Mouse (Mus musculus): ENCODE measurements at regions not wholly inside any gene's neighbourhood (a gene's known extent, or its start where the extent isn't known, plus 50 kb on each side); places are given as distances from the start of the nearest gene placed in this dataset.

- DNase-seq: no peak
Measured at GRCm38 (mm10) chr9:11729732-11730131, 825.2 kb upstream of the Cntn5 start.

DNA sequence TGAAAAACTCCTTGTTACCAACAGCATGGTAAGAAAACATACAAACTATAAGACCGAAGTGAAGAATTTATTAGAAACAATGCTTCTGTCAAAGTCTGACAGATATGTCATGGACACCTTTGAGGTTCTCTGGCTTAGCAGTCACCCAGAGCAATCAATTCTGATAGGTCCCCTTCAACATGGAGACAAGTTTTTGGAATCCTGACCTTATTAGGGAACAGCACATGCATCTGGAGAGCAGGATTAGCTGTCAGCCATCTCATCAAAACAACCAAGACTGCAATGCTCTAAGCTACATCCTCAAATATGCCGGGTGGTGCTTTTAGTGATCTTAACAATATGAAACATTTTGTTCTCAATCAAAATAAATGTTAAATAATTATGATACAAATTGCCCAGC is 817.2 kb upstream of the Cntn5 start:
- DNase-seq: no peak

DNA sequence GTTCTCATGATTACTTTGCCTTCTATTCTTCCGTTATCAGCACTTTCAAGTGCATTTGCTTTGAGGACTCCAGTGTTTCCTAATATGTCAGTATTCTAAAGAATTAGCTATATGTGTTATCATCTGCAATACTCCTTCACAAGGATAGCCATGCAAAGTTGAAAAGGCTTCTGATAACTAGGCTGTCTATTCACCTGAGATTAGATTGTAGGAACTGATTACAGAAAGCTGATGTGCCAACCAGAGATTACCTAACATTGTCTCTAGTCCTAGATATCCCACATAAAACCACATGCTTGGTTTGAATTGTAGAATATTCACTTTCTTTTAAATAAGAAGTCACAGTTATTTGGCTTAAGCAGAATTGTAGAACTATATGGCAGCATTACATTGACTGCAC is 800.1 kb upstream of the Cntn5 start:
- DNase-seq: no peak

DNA sequence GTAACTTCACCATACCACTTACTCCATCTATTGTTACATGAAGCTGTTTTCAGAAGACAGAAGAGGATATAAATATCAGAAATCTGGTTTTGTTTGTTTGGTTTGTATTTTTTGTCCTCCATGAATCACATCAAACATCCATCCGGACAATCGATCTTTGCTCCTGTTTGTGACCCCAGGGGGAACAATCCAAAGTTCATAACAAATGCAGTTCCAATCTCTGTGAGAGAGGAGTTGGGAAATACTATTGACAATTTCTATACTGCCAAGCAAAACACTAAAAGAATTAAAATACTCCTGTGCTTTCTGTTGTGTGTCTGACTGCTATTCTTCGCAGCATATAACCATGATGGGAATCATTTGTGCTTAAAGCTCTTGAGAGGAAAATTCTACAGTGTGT is 798.6 kb upstream of the Cntn5 start:
- no peak for DNase-seq

DNA sequence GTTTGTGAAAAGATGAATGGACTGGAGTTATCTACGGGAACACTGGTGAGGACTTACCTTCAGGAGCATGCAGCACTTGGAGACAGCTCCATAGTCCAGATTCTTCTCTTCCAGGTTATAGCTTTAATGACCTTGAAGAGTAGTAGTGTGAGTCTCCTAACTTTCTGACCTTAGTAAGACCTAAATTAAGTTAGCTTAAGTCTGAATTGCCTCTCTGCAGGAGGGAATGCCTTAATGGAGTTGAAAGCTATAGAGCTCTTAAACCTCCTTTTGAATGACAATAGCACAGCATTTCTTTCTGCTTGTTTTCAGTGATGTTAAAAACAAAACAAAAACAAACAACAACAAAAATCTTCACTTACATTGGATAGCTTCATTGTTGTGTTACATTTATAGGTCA is 788.9 kb upstream of the Cntn5 start:
- DNase-seq: no peak

- no peak for DNase-seq
Measured at GRCm38 (mm10) chr9:11687101-11687500, 782.5 kb upstream of the Cntn5 start.

GRCm38 (mm10) chr9:11671939-11672338 is 767.4 kb upstream of the Cntn5 start:
- DNase-seq: no peak

GRCm38 (mm10) chr9:11671243-11671642 is 766.7 kb upstream of the Cntn5 start:
- DNase-seq: no peak

GRCm38 (mm10) chr9:11629461-11629860 is 724.9 kb upstream of the Cntn5 start:
- DNase-seq: no peak

GRCm38 (mm10) chr9:11604381-11604780 is 699.8 kb upstream of the Cntn5 start:
- DNase-seq: no peak

DNA sequence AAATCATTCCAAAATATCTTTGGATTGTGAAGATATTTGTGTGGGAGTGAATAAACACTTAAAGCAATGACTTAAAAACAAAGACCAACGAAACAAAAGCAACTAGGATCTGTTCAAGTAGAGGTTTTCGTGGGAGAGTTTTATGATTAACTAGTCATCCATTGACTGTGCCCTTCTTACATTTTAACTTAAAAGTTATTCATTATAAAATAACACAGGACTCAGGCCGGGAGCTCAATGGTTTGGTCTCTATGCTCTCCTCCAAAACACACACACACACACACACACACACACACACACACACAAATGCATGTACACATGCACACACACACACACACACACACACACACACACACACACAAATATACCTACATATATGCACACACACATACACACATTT is 699.3 kb upstream of the Cntn5 start:
- DNase-seq: no peak

- no peak for DNase-seq
Measured at GRCm38 (mm10) chr9:11602857-11603256, 698.3 kb upstream of the Cntn5 start.

- no peak for DNase-seq
Measured at GRCm38 (mm10) chr9:11579011-11579410, 674.4 kb upstream of the Cntn5 start.

DNA sequence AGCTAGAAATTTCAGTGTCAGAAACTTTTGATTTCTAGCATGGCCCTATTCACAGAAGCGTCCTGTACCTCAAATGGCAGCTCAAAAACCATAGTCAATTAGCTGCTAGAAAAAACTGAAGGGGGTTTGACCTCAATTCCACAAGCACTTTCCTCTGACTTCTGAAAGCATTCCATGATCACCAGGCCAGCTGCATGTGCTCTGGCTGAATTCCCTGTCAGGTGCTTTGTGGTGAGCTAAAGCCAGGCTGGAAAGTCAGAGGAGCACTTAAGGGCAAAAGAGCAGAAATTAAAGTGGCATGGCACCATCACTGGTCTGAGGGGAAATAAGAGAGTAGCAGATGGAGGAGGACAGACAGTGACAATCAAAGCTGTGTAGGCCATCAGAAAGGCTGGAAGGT is 658.3 kb upstream of the Cntn5 start:
- DNase-seq: no peak

GRCm38 (mm10) chr9:11559384-11559783 is 654.8 kb upstream of the Cntn5 start:
- DNase-seq: no peak

GRCm38 (mm10) chr9:11513806-11514496 is 609.4 kb upstream of the Cntn5 start:
- peak; percentile 21 for DNase-seq

All from thymus, postnatal 25 days (tissue).